Mouse (Mus musculus): ENCODE results near the gene Etv4. TPM values are rescaled to one million over a fixed set of nuclear protein-coding genes. Genes with fewer than 3 reads are reported as not detected.

Etv4 gene
- polyA plus RNA-seq, 1 experiment from 2014 or later = 1.9 TPM

DNA sequence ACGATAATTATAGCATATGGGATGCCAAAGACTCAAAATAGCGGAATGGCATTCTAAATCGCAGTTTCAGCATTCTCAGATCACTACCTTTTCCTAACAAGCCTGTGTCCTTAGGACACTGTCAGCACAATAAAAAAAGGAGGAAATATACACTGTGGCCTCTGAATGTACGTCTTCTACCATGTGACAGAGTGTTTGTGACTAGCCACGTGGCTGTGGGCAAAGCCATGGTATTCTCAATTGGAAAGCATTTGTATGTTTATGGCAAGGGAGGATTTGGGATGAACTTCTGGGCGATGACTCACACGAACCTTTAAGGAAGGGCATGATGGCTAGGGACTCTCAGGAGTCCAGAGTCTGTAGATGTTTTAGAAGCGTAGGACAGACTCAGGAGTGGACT, 60.1 kb downstream of the Etv4 start:
- H3K4me1 ChIP-seq (replicated peaks; ENCODE audit: control insufficient read depth, insufficient read depth, low read length) = no peaks in the 10 kb centered on the region
- 60% methylated on average over 8 of the region's 8 CpGs for WGBS
- no peak overlapping the region for H3K4me2 ChIP-seq (replicated peaks; ENCODE audit: low read depth)
- H3K9me3 ChIP-seq (ENCODE audit: control insufficient read depth) = no peaks in the 10 kb centered on the region
- no peaks in the 10 kb centered on the region for H3K36me3 ChIP-seq (ENCODE audit: control insufficient read depth, insufficient read depth)
- H3K27me3 ChIP-seq (replicated peaks; ENCODE audit: control insufficient read depth, insufficient read depth, low read length) = no peaks in the 10 kb centered on the region
- H3K9ac ChIP-seq (ENCODE audit: low read depth, low read length) = no peak overlapping the region
- no peak overlapping the region for H3K4me3 ChIP-seq (ENCODE audit: low read depth, low read length)
- no peak for TF ChIP-seq CTCF (IDR thresholded peaks at IDR 0.05; ENCODE audit: low read depth)
- ATAC-seq = no peak
- no peak overlapping the region for H3K27ac ChIP-seq (ENCODE audit: low read depth, low read length)

DNA sequence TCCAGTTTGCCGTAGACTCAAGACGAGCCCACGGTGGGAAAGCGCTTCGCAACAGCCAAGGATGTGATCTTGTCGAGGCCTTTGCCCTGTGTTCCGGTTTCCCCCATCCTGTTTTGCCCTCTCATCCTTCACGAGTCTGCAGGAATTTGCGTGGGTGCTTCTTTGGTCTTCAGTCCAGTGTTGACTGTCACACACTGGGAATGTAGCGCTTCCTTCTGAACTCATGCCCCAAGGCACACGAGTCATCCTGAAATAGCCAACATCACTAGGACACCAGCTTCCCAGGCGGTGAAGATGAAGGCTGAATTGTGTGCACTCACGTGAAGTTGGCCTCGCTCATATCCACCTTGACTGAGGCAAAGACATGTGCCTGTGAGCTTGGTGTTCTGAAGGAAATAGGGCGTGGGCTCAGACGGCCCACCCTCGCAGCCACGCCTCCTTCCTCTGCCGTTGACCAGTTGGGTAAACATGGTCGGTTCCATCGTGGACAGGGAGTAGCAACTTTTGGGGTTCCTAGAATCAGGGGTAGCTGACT, 65.1 kb downstream of the Etv4 start:
- 61% methylated on average over 21 of the region's 21 CpGs for WGBS

More for the DNA sequence above, 65.1 kb downstream of the Etv4 start:
- Histone ChIP-seq H3K36me3 (ENCODE audit: control insufficient read depth, insufficient read depth) (no peaks in the 10 kb centered on the region), H3K27ac (ENCODE audit: low read depth, low read length) (no peak overlapping the region), H3K4me2 (replicated peaks; ENCODE audit: low read depth) (no peak overlapping the region), H3K27me3 (replicated peaks; ENCODE audit: control insufficient read depth, insufficient read depth, low read length) (no peaks in the 10 kb centered on the region), H3K9me3 (ENCODE audit: control insufficient read depth) (no peaks in the 10 kb centered on the region), H3K4me3 (ENCODE audit: low read depth, low read length) (no peak overlapping the region), H3K9ac (ENCODE audit: low read depth, low read length) (no peak overlapping the region), H3K4me1 (replicated peaks; ENCODE audit: control insufficient read depth, insufficient read depth, low read length) (no peaks in the 10 kb centered on the region)
- no peak for ATAC-seq
- no peak for TF ChIP-seq CTCF (IDR thresholded peaks at IDR 0.05; ENCODE audit: low read depth)

Other genes with a start within 250 kb of the Etv4 start
- 2.3 and 3.3 TPM in 2 replicates for gene Brca1, start 233.4 kb downstream of the Etv4 start, polyA plus RNA-seq (2015; fragmentation: Nextera tagmentation; extraction: Ambion mirVana)
- 44.5 and 54.1 TPM in 2 replicates for gene Nbr1, start 233.2 kb downstream of the Etv4 start, polyA plus RNA-seq (2015; fragmentation: Nextera tagmentation; extraction: Ambion mirVana)
- gene Tmem106a, start 203.1 kb downstream of the Etv4 start, polyA plus RNA-seq (2015; fragmentation: Nextera tagmentation; extraction: Ambion mirVana) = 122 and 130 TPM in 2 replicates
- gene Gm11634, start 186.1 kb downstream of the Etv4 start, polyA plus RNA-seq (2015; fragmentation: Nextera tagmentation; extraction: Ambion mirVana) = 0.27 and 0.37 TPM in 2 replicates
- gene Rdm1, start 158.2 kb downstream of the Etv4 start, polyA plus RNA-seq (2015; fragmentation: Nextera tagmentation; extraction: Ambion mirVana) = 13.3 and 15.3 TPM in 2 replicates
- gene Arl4d, start 119.8 kb downstream of the Etv4 start, polyA plus RNA-seq (2015; fragmentation: Nextera tagmentation; extraction: Ambion mirVana) = 6.3 and 7.8 TPM in 2 replicates
- 11.6 and 14.1 TPM in 2 replicates for gene Dhx8, start 52.5 kb downstream of the Etv4 start, polyA plus RNA-seq (2015; fragmentation: Nextera tagmentation; extraction: Ambion mirVana)
- gene Meox1, start 109.0 kb upstream of the Etv4 start, polyA plus RNA-seq (2015; fragmentation: Nextera tagmentation; extraction: Ambion mirVana) = 3.8 and 4.1 TPM in 2 replicates
- not detected in 2 replicates for gene Sost, start 181.6 kb upstream of the Etv4 start, polyA plus RNA-seq (2015; fragmentation: Nextera tagmentation; extraction: Ambion mirVana)
- gene Cfap97d1, start 198.9 kb upstream of the Etv4 start, polyA plus RNA-seq (2015; fragmentation: Nextera tagmentation; extraction: Ambion mirVana) = not detected in 2 replicates
- 49.9 and 53.5 TPM in 2 replicates for gene Dusp3, start 201.6 kb upstream of the Etv4 start, polyA plus RNA-seq (2015; fragmentation: Nextera tagmentation; extraction: Ambion mirVana)
- gene Mpp3, start 243.1 kb upstream of the Etv4 start, polyA plus RNA-seq (2015; fragmentation: Nextera tagmentation; extraction: Ambion mirVana) = 8.1 and 8.6 TPM in 2 replicates

All from intestine, postnatal 0 days (tissue).